Mouse (Mus musculus) liver, postnatal 0 days (tissue): Measurements from ENCODE around the gene Slx4.

Experiments
- CTCF ChIP-seq: sonication (generic); IDR thresholded peaks from 2 replicates; pipeline ENCODE4 v1.5.1; 2016; ENCODE audit warnings: antibody characterized with exemption, low read depth
- EP300 ChIP-seq: IDR thresholded peaks from 2 replicates; pipeline ENCODE4 v1.6.1; 2016; ENCODE audit warnings: antibody characterized with exemption, low read depth, mild to moderate bottlenecking

DNA sequence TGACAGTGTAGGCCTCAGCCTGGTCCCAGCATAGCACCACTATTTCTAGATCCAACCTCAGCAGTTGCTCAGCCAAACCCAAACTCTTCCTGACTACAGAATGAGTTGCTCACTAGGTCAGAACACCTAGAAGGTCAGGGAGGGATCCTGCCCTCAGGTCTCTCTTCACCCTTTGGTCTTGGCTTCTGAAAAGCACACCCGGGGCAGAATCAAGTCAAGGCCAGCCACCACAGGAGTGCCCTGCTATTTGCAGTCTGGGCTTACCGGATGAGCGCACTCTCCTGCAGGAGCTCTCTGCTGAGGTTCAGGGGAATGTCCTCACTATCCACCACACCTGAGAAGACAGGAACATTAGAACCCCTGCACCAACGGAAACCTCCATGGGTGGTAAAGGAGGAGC lies 49.0 kb upstream of the Slx4 start:
- no peak for TF ChIP-seq CTCF
- TF ChIP-seq EP300: no peak
